Mouse (Mus musculus): ENCODE measurements around the gene Nfat5.

DNA sequence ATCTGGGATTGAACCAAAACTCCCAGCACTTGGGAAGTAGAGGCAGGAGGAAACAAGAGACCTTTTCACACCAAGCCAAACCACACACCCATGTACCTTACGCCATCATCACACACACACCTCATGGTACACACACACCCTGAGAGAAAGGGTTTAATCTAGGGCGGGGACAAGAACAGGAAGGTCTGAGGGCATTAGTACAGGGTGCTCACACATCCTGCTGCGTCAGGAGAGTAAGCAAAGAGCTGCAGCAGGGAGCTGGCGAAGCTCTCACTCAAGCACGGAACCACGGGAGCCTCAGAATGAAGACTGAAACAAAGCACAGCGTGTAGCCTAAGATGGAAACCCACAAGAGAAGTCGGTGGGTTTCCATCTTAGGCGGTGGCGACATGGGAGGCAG is 120.6 kb downstream of the Nfat5 start:
- TF ChIP-seq POLR2A (IDR thresholded peaks at IDR 0.05; ENCODE audit: low read depth, low read length) (no peak), CTCF (IDR thresholded peaks at IDR 0.05; ENCODE audit: extremely low read depth, insufficient read length, insufficient replicate concordance, low read depth, low read length) (no peak)
